Mouse (Mus musculus) hindbrain, embryonic 16.5 days (tissue): ENCODE data around the gene Tmem107. TPM values are rescaled to one million over a fixed set of nuclear protein-coding genes. Genes with fewer than 3 reads are reported as not detected.
A peak's percentile ranks its signal among the peaks of the same experiment; 100 is the strongest.

Source experiments
- ATAC-seq: fragments of 200-750 bp; cut with Nextera tagmentation; 2 replicates; pipeline ENCODE4 v1.8.0; 2017; ENCODE audit warnings: moderate TSS enrichment, moderate library complexity
- H3K27ac ChIP-seq: fragments of 300-500 bp; sonication (generic); 2 replicates; pipeline ENCODE4 v1.5.1; 2014; ENCODE audit warnings: low read depth, mild to moderate bottlenecking, control low read depth, low read length, moderate library complexity
- H3K27me3 ChIP-seq: fragments of 300-500 bp; sonication (generic); replicated peaks from 2 replicates; pipeline ENCODE4 v1.6.1; 2014; ENCODE audit warnings: low read length; ENCODE audit not compliant: control insufficient read depth, insufficient read depth
- H3K36me3 ChIP-seq: fragments of 300-500 bp; sonication (generic); 2 replicates; pipeline ENCODE4 v1.6.1; 2014; ENCODE audit warnings: mild to moderate bottlenecking, low read length, moderate library complexity, mixed read lengths; ENCODE audit not compliant: control insufficient read depth, insufficient read depth
- H3K4me1 ChIP-seq: fragments of 300-500 bp; sonication (generic); 2 replicates; pipeline ENCODE4 v1.6.1; 2014; ENCODE audit warnings: low read depth, low read length; ENCODE audit not compliant: control insufficient read depth, insufficient read depth
- H3K4me2 ChIP-seq: fragments of 300-500 bp; sonication (generic); 2 replicates; pipeline ENCODE4 v1.6.1; 2014; ENCODE audit warnings: mild to moderate bottlenecking, low read length, control low read depth, moderate library complexity
- H3K4me3 ChIP-seq: fragments of 300-500 bp; sonication (generic); 2 replicates; pipeline ENCODE4 v1.5.1; 2014; ENCODE audit warnings: mild to moderate bottlenecking, low read length, control low read depth, moderate library complexity
- H3K9ac ChIP-seq: fragments of 300-500 bp; sonication (generic); 2 replicates; pipeline ENCODE4 v1.6.1; 2014; ENCODE audit warnings: low read depth, mild to moderate bottlenecking, control low read depth, low read length, moderate library complexity
- H3K9me3 ChIP-seq: fragments of 300-500 bp; sonication (generic); 2 replicates; pipeline ENCODE4 v1.6.1; 2014; ENCODE audit warnings: mild to moderate bottlenecking, low read length, moderate library complexity; ENCODE audit not compliant: control insufficient read depth
- whole genome bisulfite sequencing: fragments of 180-500 bp; shearing (Covaris S2); extraction: QIAGEN DNeasy Blood & Tissue Kit; methylation state at CpG from one replicate; pipeline ENCODE4 v1.1.7; 2014; 5-methylcytosine and 5-hydroxymethylcytosine counted together
- polyA plus RNA-seq: library from polyadenylated mRNA; unstranded; fragments of >200 nt; fragmentation: Nextera tagmentation; extraction: Ambion mirVana; gene quantifications from 2 replicates; pipeline ENCODE4 v1.2.1, GENCODE M21; 2015

Gene Tmem107
- polyA plus RNA-seq, 1 experiment from 2014 or later, result 42.6 TPM

DNA sequence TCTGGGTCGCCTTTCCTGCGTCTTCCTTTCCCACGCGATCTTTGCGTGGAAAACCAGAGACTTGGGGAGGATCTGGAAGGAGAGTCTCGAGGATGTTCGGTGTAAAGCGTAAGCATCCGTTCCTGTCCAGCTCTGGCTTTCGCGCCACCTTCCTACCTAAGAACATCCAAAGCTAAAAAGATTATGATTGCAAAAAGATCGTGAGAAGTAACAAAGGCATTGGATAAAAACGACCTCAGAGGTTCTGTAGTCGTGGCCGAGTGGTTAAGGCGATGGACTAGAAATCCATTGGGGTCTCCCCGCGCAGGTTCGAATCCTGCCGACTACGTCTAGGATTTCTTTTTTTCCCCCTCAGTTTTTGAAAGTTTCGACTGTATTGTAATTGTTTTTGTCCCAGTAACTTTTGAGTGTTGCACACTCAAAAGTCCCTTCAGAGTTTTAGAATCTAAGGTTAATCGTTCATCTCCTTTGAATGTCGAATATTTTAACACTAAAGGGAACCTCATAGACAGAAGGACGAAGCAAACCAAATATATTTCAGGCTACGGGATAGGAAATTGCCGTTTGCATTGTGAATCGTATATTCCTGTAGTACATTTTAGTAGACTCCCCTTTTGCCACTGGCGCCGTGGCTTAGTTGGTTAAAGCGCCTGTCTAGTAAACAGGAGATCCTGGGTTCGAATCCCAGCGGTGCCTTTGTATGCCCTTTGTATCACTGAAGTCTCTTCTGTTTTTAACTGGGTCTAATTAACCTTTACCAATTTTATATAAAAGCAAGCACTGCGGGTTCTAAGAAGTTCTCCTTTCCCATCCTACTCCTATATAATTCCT, 33.2 kb upstream of the Tmem107 start:
- H3K27ac ChIP-seq, result peak overlapping the region; percentile 84
- H3K9ac ChIP-seq, result peak overlapping the region; percentile 76
- WGBS, result under 1% methylated on average over 34 of the region's 34 CpGs
- no peaks in the 10 kb centered on the region for H3K9me3 ChIP-seq
- no peaks in the 10 kb centered on the region for H3K27me3 ChIP-seq
- peak overlapping the region; percentile 65 for H3K4me3 ChIP-seq
- H3K36me3 ChIP-seq, result peaks cover 15% of the 10 kb centered on the region
- H3K4me2 ChIP-seq, result peak overlapping the region; percentile 62
- peak; percentile 25; the same call in 1 of the 2 replicates for ATAC-seq
- H3K4me1 ChIP-seq, result peaks cover 22% of the 10 kb centered on the region

DNA sequence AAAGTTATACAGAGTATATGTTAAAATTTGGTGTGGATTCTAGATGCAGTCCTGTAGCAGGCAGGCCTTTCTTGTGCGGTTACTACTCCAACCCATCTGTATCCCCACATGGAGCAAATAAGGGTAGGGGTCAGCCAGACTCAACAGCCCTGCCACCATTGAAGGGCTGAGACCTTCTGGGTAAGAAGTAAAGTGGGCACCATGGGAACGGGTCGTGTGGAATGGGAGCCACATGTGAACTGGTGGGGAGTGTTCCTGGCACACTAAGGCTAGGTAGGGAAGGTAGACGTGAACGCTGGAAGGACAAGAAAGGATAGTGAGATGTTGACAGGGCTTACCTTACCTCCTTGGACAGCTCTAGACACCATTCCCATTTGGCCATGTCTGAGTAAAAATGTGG, 32.4 kb upstream of the Tmem107 start:
- H3K4me2 ChIP-seq, result no peak overlapping the region; the same call in 1 of the 2 replicates
- peaks cover 22% of the 10 kb centered on the region for H3K4me1 ChIP-seq

DNA sequence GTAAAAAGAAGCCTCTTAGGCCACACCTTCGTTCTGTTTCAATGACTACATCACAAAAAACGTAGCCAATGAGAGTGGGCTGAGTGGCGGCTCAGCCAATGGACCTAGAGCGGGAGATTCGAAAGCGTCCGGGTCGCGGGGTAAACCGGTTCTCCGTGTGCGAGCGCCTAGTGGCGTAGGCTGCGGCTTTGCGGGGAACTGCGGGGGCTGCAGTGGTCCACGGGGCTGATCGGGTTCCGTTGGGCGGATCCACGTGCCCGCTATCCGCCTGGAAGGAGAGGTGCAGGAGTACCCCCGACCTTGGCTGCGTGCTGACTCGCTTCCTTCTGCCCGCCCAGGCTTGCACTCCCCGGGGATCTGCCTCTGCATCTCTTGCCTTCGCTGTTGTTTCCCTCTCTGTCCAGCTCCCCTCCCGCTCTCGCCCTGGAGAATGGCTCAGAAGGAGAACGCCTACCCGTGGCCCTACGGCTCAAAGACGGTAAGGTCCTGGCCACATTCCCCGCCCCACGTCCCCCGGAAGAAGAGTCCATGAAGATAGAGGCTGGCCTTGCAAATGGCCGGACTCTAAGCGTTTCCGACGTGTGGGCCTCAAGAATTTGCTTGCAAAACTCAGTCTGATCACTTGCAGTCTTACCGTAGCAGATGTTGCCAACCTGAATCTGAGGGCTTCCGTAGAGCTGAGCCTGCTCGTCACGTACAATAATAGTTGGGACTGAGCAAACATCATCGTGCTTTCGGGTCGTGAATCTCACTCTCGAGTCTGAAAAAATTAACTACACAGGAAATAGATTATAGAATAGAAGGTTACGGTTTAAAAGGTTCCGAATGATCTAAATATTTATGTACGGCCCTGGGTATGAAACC, 24.8 kb upstream of the Tmem107 start, which contains the start of gene Aurkb:
Gene Aurkb (plus strand): TSS at position 117 of the 864 bp plus-strand sequence.
- H3K4me3 ChIP-seq, result peak within 1 kb of the TSS; percentile 56
- no peaks in the 10 kb centered on the region for H3K27me3 ChIP-seq
- no peaks in the 10 kb centered on the region for H3K36me3 ChIP-seq
- no peak within 1 kb of the TSS for H3K27ac ChIP-seq
- H3K4me1 ChIP-seq, result peaks cover 8% of the 10 kb centered on the region
- H3K9me3 ChIP-seq, result no peaks in the 10 kb centered on the region
- peak; percentile 76 for ATAC-seq
- peak within 1 kb of the TSS; percentile 91 for H3K4me2 ChIP-seq
- WGBS, result under 1% methylated on average over 54 of the region's 54 CpGs
- H3K9ac ChIP-seq, result peak within 1 kb of the TSS; percentile 50

More for the DNA sequence above, 32.4 kb upstream of the Tmem107 start:
- no peak overlapping the region for H3K27ac ChIP-seq
- H3K4me3 ChIP-seq, result no peak overlapping the region
- H3K9ac ChIP-seq, result no peak overlapping the region
- H3K27me3 ChIP-seq, result no peaks in the 10 kb centered on the region
- no peaks in the 10 kb centered on the region for H3K9me3 ChIP-seq
- H3K36me3 ChIP-seq, result peaks cover 9% of the 10 kb centered on the region
- ATAC-seq, result no peak
- 75% methylated on average over 5 of the region's 5 CpGs for WGBS

DNA sequence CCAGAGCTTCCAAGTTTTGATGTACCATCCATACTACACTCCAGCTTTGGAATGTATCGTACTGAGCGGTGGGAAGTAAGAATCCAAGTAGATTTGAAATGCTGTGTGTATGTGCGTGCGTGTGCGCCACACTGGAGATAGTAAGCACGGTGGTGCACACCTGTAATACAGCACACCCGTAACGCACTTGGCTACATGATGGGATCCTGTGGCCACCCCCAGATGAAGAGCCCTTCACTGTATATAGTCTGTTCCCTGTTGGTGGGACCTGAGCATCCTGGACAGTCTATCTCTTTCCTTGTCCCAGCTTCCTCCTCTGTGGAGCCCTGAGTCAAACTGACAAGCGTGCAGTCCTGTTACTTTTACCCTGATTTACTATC, 24.2 kb upstream of the Tmem107 start:
- ATAC-seq, result no peak
- H3K9ac ChIP-seq, result peak overlapping the region; percentile 50; the same call in 1 of the 2 replicates
- H3K27ac ChIP-seq, result no peak overlapping the region
- H3K4me3 ChIP-seq, result peak overlapping the region; percentile 56
- peak overlapping the region; percentile 91 for H3K4me2 ChIP-seq
- H3K4me1 ChIP-seq, result peaks cover 8% of the 10 kb centered on the region
- H3K9me3 ChIP-seq, result no peaks in the 10 kb centered on the region
- 14% methylated on average over 9 of the region's 9 CpGs for WGBS
- H3K27me3 ChIP-seq, result no peaks in the 10 kb centered on the region
- H3K36me3 ChIP-seq, result no peaks in the 10 kb centered on the region

DNA sequence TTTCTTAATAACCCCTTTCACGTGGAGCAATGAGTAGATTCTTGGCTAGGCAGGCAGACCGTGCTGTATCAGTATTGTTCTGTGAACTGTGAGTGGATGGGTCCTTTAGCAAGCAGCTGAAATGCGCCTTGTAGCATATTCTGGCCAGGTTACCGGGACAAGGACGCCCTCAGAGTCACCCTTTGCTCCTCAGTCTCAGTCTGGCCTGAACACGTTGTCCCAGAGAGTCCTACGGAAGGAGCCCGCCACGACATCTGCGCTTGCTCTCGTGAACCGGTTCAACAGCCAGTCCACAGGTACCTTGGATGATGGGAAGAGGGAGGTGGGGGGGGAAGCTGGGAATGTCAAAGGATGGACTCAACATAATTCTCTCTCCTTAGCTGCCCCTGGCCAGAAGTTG, 23.0 kb upstream of the Tmem107 start:
- Histone ChIP-seq H3K36me3 (no peaks in the 10 kb centered on the region), H3K9ac (no peak overlapping the region), H3K4me1 (peaks cover 8% of the 10 kb centered on the region), H3K27ac (no peak overlapping the region), H3K4me2 (0 out of 2 replicates have a peak overlapping the region, but pooled peaks have one; percentile 1), H3K9me3 (no peaks in the 10 kb centered on the region), H3K4me3 (no peak overlapping the region), H3K27me3 (no peaks in the 10 kb centered on the region)
- ATAC-seq, result no peak
- whole genome bisulfite sequencing, result 90% methylated on average over 12 of the region's 12 CpGs

DNA sequence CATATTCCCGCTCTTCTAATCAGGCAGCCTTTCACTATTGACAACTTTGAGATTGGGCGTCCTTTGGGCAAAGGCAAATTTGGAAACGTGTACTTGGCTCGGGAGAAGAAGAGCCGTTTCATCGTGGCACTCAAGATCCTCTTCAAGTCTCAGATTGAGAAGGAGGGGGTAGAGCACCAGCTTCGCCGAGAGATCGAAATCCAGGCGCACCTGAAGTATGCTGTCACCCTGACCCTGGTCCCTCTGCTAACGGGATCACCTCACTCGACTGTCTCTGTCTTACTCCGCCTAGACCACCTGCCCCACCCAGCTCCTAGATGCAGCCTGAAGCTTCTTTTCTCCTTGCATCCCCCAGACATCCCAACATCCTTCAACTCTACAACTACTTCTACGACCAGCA, 22.5 kb upstream of the Tmem107 start:
- no peak overlapping the region for H3K4me3 ChIP-seq
- H3K27me3 ChIP-seq, result no peaks in the 10 kb centered on the region
- H3K4me1 ChIP-seq, result peaks cover 8% of the 10 kb centered on the region
- ATAC-seq, result no peak
- no peak overlapping the region for H3K4me2 ChIP-seq
- H3K36me3 ChIP-seq, result no peaks in the 10 kb centered on the region
- no peak overlapping the region for H3K9ac ChIP-seq
- no peaks in the 10 kb centered on the region for H3K9me3 ChIP-seq
- H3K27ac ChIP-seq, result no peak overlapping the region
- 91% methylated on average over 14 of the region's 14 CpGs for WGBS

DNA sequence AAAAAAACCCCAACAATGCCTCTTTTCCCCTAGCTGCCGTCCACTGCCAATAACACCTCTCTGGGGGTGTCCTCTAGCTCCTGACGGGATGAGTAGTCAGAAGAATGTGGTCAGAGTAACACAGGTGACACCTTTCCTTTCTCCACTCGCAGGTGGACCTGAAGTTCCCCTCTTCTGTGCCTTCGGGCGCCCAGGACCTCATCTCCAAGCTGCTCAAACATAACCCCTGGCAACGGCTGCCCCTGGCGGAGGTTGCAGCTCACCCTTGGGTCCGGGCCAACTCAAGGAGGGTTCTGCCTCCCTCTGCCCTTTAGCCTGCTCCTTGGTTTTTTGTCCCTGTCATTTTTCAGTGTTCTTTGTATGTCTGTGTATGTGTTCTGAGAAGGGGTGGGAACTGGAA, 19.9 kb upstream of the Tmem107 start:
- Histone ChIP-seq H3K4me2 (no peak overlapping the region), H3K4me3 (no peak overlapping the region), H3K27ac (no peak overlapping the region), H3K4me1 (peaks cover 8% of the 10 kb centered on the region), H3K36me3 (no peaks in the 10 kb centered on the region), H3K9ac (no peak overlapping the region), H3K9me3 (no peaks in the 10 kb centered on the region), H3K27me3 (no peaks in the 10 kb centered on the region)
- WGBS, result 81% methylated on average over 8 of the region's 8 CpGs
- no peak for ATAC-seq

DNA sequence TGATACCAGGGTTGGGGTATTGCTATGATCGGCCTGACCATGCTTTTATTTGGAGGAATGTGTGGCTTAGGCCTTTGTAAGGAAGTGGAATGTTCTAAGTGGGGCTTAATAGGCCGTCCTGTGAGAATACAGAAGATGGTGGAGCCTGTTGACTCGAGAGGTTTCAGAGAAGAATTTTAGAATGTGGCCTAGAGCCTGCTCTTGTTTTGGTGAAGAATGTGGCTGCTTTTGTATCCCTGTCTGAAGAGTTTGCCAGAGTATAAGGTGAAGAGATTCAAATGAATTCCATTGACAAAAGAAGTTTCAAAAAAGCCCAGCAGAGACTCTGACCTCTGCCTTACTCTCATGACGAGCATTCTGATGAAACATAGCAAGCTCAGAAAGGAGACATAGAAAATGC, 18.8 kb upstream of the Tmem107 start:
- Histone ChIP-seq H3K9me3 (no peaks in the 10 kb centered on the region), H3K4me3 (no peak overlapping the region), H3K9ac (no peak overlapping the region), H3K4me2 (no peak overlapping the region), H3K27ac (no peak overlapping the region), H3K36me3 (no peaks in the 10 kb centered on the region), H3K27me3 (no peaks in the 10 kb centered on the region), H3K4me1 (no peaks in the 10 kb centered on the region)
- no peak for ATAC-seq
- WGBS, result 53% methylated on average over 4 of the region's 4 CpGs
